Mouse (Mus musculus) forebrain, embryonic 16.5 days (tissue): ENCODE measurements around the gene Pde4a. TPM values are rescaled to one million over a fixed set of nuclear protein-coding genes. Genes with fewer than 3 reads are reported as not detected.
A peak's percentile ranks its signal among the peaks of the same experiment; 100 is the strongest.

Experiments used
- ATAC-seq: fragments of 200-750 bp; cut with Nextera tagmentation; 2 replicates; pipeline ENCODE4 v1.8.0; 2017; ENCODE audit warnings: mild to moderate bottlenecking, moderate library complexity
- H3K27ac ChIP-seq: fragments of 300-500 bp; sonication (generic); 2 replicates; pipeline ENCODE4 v1.5.1; 2014; ENCODE audit warnings: low read length, control low read depth
- H3K27me3 ChIP-seq: fragments of 300-500 bp; sonication (generic); replicated peaks from 2 replicates; pipeline ENCODE4 v1.6.1; 2014; ENCODE audit warnings: low read length; ENCODE audit not compliant: control insufficient read depth, insufficient read depth
- H3K36me3 ChIP-seq: fragments of 300-500 bp; sonication (generic); 2 replicates; pipeline ENCODE4 v1.6.1; 2014; ENCODE audit not compliant: control insufficient read depth, insufficient read depth
- H3K4me1 ChIP-seq: fragments of 300-500 bp; sonication (generic); replicated peaks from 2 replicates; pipeline ENCODE4 v1.6.1; 2014; ENCODE audit warnings: low read length; ENCODE audit not compliant: control insufficient read depth, insufficient read depth
- H3K4me2 ChIP-seq: fragments of 300-500 bp; sonication (generic); 2 replicates; pipeline ENCODE4 v1.6.1; 2014; ENCODE audit warnings: mild to moderate bottlenecking, low read length, control low read depth
- H3K4me3 ChIP-seq: fragments of 300-500 bp; sonication (generic); replicated peaks from 2 replicates; pipeline ENCODE4 v1.5.1; 2014; ENCODE audit warnings: mild to moderate bottlenecking, low read length, control low read depth
- H3K9ac ChIP-seq: fragments of 300-500 bp; sonication (generic); replicated peaks from 2 replicates; pipeline ENCODE4 v1.6.1; 2014; ENCODE audit warnings: low read depth, low read length, control low read depth
- H3K9me3 ChIP-seq: fragments of 300-500 bp; sonication (generic); 2 replicates; pipeline ENCODE4 v1.6.1; 2016; ENCODE audit warnings: low read length; ENCODE audit not compliant: control insufficient read depth
- WGBS: fragments of 180-500 bp; shearing (Covaris S2); extraction: QIAGEN DNeasy Blood & Tissue Kit; methylation state at CpG from one replicate; pipeline ENCODE4 v1.1.7; 2014; 5-methylcytosine and 5-hydroxymethylcytosine counted together
- polyA plus RNA-seq: library from polyadenylated mRNA; unstranded; fragments of >200 nt; fragmentation: Nextera tagmentation; extraction: Ambion mirVana; gene quantifications from 2 replicates; pipeline ENCODE4 v1.2.1, GENCODE M21; 2015

Gene Pde4a
- 24.9 and 32.0 TPM in 2 replicates for polyA plus RNA-seq

- H3K4me1 ChIP-seq: peaks cover 30% of the 10 kb centered on the region
- under 1% methylated on average over 70 of the region's 86 CpGs for WGBS
- peak; percentile 60 for ATAC-seq
- H3K9me3 ChIP-seq: no peaks in the 10 kb centered on the region
- peaks cover 44% of the 10 kb centered on the region for H3K27me3 ChIP-seq
- H3K9ac ChIP-seq: peak within 1 kb of the TSS; percentile 55
- H3K36me3 ChIP-seq: no peaks in the 10 kb centered on the region
- H3K4me3 ChIP-seq: peak within 1 kb of the TSS; percentile 58
- H3K4me2 ChIP-seq: peak within 1 kb of the TSS; percentile 73
- no peak within 1 kb of the TSS; the same call in 1 of the 2 replicates for H3K27ac ChIP-seq
Measured at GRCm38 (mm10) chr9:21165041-21165951, at the start of gene Pde4a. Gene Pde4a, plus strand, starts transcription at chr9:21165714.

DNA sequence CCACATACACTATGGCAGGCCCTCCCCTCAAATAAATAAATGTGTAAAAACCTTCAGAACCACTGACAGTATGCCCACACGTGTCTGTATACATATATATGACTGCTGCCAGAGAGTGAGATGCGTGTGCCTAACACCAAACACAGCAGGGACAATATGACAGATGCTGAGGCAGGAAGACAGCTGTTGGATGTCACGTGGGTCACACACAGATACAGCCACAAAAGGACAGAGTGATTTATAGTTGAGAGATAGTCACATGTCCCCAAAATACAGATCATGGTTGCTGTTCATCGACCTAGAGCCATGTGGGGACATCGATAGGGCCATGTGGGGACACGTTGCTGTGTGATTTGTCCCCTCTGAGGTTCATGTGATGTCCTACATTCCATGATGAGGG lies 48.4 kb upstream of the Pde4a start:
- no peak overlapping the region for H3K4me2 ChIP-seq
- H3K36me3 ChIP-seq: no peaks in the 10 kb centered on the region; the same call in none of the 2 replicates
- WGBS: 81% methylated on average over 6 of the region's 6 CpGs
- no peaks in the 10 kb centered on the region for H3K4me1 ChIP-seq
- ATAC-seq: no peak
- H3K9me3 ChIP-seq: no peaks in the 10 kb centered on the region
- H3K27me3 ChIP-seq: no peaks in the 10 kb centered on the region
- H3K9ac ChIP-seq: no peak overlapping the region
- H3K27ac ChIP-seq: no peak overlapping the region
- H3K4me3 ChIP-seq: no peak overlapping the region

DNA sequence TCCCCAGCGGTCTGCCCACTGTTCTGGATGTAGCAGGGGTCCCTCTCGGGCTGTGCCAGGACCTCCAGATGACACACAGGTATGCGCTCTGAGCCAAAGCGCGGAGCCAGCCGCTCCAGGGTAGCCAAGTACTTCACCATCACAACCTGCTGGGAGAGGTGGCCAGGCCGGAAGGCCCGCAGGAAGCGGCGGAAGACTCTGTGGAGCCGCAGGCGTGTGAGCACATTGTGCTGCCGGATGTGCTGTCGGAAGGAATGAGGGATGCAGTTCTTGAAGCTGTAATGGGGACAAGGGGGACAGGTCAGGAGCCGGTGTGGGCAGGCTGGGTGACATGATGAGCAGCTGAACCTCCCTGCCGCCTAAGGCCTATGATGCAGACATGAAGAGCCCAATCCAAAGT lies 44.0 kb upstream of the Pde4a start:
- H3K4me1 ChIP-seq: no peaks in the 10 kb centered on the region
- H3K9ac ChIP-seq: no peak overlapping the region
- H3K4me2 ChIP-seq: no peak overlapping the region
- H3K27ac ChIP-seq: no peak overlapping the region
- no peak for ATAC-seq
- no peak overlapping the region for H3K4me3 ChIP-seq
- H3K36me3 ChIP-seq: peaks cover 4% of the 10 kb centered on the region; the same call in 1 of the 2 replicates
- H3K27me3 ChIP-seq: no peaks in the 10 kb centered on the region
- WGBS: 89% methylated on average over 16 of the region's 16 CpGs
- no peaks in the 10 kb centered on the region for H3K9me3 ChIP-seq

DNA sequence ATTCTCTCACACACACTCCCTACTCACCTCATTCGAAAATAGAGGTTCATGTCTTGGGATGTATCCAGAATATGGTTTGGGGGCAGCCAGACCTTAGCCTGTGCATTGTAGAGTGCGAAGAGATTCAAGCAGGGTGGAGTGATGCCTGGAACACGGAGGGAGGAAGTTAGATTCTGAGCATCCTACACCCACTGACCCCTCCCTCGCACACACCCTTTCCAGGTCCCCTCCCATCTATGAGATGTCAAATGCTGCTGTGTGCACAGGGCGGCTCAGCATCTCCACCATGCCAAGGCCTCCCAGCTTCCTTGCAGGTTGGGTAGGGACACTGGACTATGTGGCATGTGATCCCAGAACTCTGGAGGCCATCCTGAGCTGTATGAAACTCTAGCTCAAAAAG lies 40.7 kb upstream of the Pde4a start:
- ATAC-seq: no peak
- Histone ChIP-seq H3K9me3 (no peaks in the 10 kb centered on the region), H3K27me3 (no peaks in the 10 kb centered on the region), H3K9ac (no peak overlapping the region), H3K4me1 (no peaks in the 10 kb centered on the region), H3K36me3 (peaks cover 9% of the 10 kb centered on the region), H3K4me3 (no peak overlapping the region), H3K27ac (no peak overlapping the region), H3K4me2 (no peak overlapping the region)
- 85% methylated on average over 5 of the region's 5 CpGs for WGBS

GRCm38 (mm10) chr9:21125502-21126258 lies 39.8 kb upstream of the Pde4a start:
- WGBS: 89% methylated on average over 9 of the region's 9 CpGs
- Histone ChIP-seq H3K9ac (no peak overlapping the region), H3K4me2 (no peak overlapping the region), H3K9me3 (no peaks in the 10 kb centered on the region), H3K4me3 (no peak overlapping the region), H3K27me3 (no peaks in the 10 kb centered on the region), H3K27ac (no peak overlapping the region), H3K36me3 (peaks cover 9% of the 10 kb centered on the region), H3K4me1 (peaks cover 5% of the 10 kb centered on the region)
- ATAC-seq: no peak

DNA sequence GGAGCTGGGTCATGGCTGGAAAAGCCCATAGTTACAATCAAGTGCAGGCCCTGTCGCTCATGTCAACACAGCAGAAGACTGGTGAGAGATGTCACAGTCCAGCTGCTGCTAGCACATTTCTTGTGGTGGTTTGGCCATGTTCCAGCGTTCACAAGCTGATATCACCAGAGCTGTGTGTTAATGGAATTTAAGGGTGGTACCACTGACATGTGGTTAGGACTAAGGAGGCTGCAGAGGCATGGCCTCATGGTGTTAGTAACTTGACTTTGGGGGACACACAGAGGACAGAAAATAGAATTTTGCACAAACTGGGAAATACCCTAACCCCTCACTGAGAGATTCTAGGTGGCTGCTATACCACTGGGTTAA lies 39.3 kb upstream of the Pde4a start:
- H3K9ac ChIP-seq: no peak overlapping the region
- H3K4me3 ChIP-seq: no peak overlapping the region
- H3K27ac ChIP-seq: no peak overlapping the region
- peaks cover 6% of the 10 kb centered on the region for H3K4me1 ChIP-seq
- peaks cover 9% of the 10 kb centered on the region for H3K36me3 ChIP-seq
- WGBS: 81% methylated on average over 2 of the region's 2 CpGs
- ATAC-seq: no peak
- no peak overlapping the region for H3K4me2 ChIP-seq
- no peaks in the 10 kb centered on the region for H3K9me3 ChIP-seq
- H3K27me3 ChIP-seq: no peaks in the 10 kb centered on the region

DNA sequence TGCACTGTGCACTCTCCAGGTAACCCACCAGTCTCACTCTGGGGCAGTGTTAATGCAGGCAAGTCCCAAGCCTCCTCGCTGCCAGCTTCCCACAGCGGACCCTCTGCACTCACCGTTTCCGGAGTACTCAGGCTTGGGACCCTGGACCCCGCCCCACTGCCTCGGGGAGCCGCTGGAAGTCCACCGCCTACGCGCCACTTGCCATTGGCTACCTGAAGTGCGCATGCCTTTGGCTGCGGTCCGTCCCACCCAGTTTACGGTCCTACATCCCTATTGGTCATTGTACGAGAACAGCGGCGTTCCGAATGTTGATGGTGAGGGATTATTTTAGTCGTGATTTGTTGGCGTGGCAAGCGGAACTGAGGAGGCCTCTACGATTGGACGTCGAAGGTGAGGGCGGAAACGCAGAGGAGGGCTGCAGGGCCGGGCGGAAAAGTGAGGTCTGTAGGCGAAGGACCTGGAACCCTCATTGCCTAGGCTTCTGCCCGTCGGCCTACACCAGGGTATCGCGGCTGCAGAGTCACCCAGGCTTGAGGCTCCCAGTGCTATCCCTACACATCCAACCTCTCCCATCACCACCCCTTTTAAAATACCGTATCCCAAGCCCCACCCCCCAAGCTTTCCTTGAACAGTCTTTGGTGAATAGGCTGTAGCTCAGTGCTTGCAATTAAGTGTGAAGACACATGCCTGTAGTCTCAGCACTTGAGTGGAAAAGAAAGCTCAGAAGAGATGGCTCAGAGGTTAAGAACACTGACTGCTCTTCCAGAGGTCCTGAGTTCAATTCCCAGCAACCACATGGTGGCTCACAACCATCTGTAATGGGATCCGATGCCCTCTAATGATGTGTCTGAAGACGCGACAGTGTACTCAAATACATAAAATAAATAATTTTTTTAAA lies 34.2 kb upstream of the Pde4a start, which contains the start of gene Tyk2:
Tyk2 (minus strand) TSS at position 185 of the 898 bp plus-strand sequence.
- whole genome bisulfite sequencing: 5% methylated on average over 37 of the region's 37 CpGs
- Histone ChIP-seq H3K27ac (peak within 1 kb of the TSS; percentile 58), H3K9me3 (no peaks in the 10 kb centered on the region), H3K4me2 (peak within 1 kb of the TSS; percentile 71), H3K27me3 (no peaks in the 10 kb centered on the region), H3K4me1 (peaks cover 9% of the 10 kb centered on the region), H3K9ac (peak within 1 kb of the TSS; percentile 65), H3K36me3 (peaks cover 5% of the 10 kb centered on the region; the same call in 1 of the 2 replicates), H3K4me3 (peak within 1 kb of the TSS; percentile 55)
- peak; percentile 97 for ATAC-seq

DNA sequence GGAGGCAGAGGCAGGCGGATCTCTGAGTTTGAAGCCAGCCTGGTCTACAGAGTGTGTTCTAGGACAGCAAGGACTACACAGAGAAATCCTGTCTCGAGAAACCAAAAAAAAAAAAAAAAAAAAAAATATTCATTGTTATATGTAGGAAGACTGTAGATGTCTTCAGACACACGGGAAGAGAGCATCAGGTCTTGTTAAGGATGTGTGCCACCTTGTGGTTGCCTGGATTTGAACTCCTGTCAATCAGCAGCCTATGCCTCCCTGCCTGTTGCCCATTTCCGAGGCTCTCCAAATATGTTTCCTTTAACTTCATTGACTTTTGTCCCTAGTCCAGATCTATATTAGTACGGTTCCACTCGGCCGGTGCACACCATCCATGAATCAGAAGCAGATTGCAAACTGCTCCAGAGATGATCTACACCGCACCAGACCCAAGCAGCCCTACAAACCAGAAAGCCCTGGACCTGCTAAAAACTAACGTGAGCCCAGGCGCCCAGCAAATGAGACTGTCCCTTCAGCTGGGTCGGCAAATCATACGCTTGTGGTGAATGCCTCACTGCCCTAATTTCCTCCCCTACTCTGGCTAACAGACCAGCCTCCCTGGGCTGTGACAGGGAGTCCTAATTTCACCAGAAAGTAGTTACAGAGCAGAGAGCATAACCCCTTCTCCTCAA lies 33.3 kb upstream of the Pde4a start:
- 84% methylated on average over 12 of the region's 12 CpGs for WGBS

More for the DNA sequence above, 33.3 kb upstream of the Pde4a start:
- Histone ChIP-seq H3K27me3 (no peaks in the 10 kb centered on the region), H3K27ac (no peak overlapping the region), H3K9ac (no peak overlapping the region), H3K4me3 (no peak overlapping the region), H3K9me3 (no peaks in the 10 kb centered on the region), H3K4me2 (no peak overlapping the region), H3K36me3 (peaks cover 5% of the 10 kb centered on the region; the same call in 1 of the 2 replicates), H3K4me1 (peaks cover 9% of the 10 kb centered on the region)
- no peak for ATAC-seq
